Mouse (Mus musculus) ES-Bruce4 (cell line): Measurements from ENCODE around the gene Galnt3. TPM values are rescaled to one million over a fixed set of nuclear protein-coding genes. Genes with fewer than 3 reads are reported as not detected.

ENCODE experiments used
- H3K27ac ChIP-seq: 2 replicates; pipeline ENCODE4 v1.5.1; 2012; ENCODE audit warnings: low read length, inconsistent platforms; ENCODE audit not compliant: insufficient read depth
- H3K27me3 ChIP-seq: 2 replicates; pipeline ENCODE4 v1.6.1; 2012; ENCODE audit warnings: mild to moderate bottlenecking, low read length, inconsistent platforms; ENCODE audit not compliant: control insufficient read depth, poor library complexity, insufficient read depth, severe bottlenecking
- H3K36me3 ChIP-seq: 2 replicates; pipeline ENCODE4 v1.6.1; 2012; ENCODE audit warnings: inconsistent platforms, mild to moderate bottlenecking, low read length, moderate library complexity; ENCODE audit not compliant: control insufficient read depth, poor library complexity, insufficient read depth, severe bottlenecking
- H3K4me1 ChIP-seq: one replicate; pipeline ENCODE4 v1.8.1; 2011; ENCODE audit warnings: low read length; ENCODE audit not compliant: control insufficient read depth, insufficient read depth
- H3K4me3 ChIP-seq: 2 replicates; pipeline ENCODE4 v1.5.1; 2011; ENCODE audit warnings: low read depth, mild to moderate bottlenecking, low read length
- H3K9ac ChIP-seq: 2 replicates; pipeline ENCODE4 v1.6.1; 2012; ENCODE audit warnings: low read depth, mild to moderate bottlenecking, inconsistent platforms; ENCODE audit not compliant: poor library complexity, severe bottlenecking
- H3K9me3 ChIP-seq: replicated peaks from 2 replicates; pipeline ENCODE4 v1.6.1; 2012; ENCODE audit warnings: mild to moderate bottlenecking, low read length, inconsistent platforms; ENCODE audit not compliant: control insufficient read depth, poor library complexity, insufficient read depth, severe bottlenecking
- CTCF ChIP-seq: IDR thresholded peaks from one replicate; pipeline ENCODE4 v1.8.1; 2011; ENCODE audit warnings: low read depth, low read length
- EP300 ChIP-seq: IDR thresholded peaks from 2 replicates; pipeline ENCODE4 v1.6.1; 2011; ENCODE audit warnings: low read depth, low read length; ENCODE audit not compliant: insufficient read depth
- POLR2A ChIP-seq: IDR thresholded peaks from one replicate; pipeline ENCODE4 v1.8.1; 2011; ENCODE audit warnings: low read length; ENCODE audit not compliant: insufficient read depth
- polyA plus RNA-seq: library from polyadenylated mRNA; stranded (reverse); fragments of >200 nt; gene quantifications from 2 replicates; pipeline ENCODE4 v1.2.4, GENCODE M21; 2011; ENCODE audit warnings: low read depth; ENCODE audit not compliant: missing spikeins, insufficient read depth, insufficient read length

Gene Galnt3
- polyA plus RNA-seq, 1 experiment: 23.4 TPM

- Histone ChIP-seq H3K36me3 (no peaks in the 10 kb centered on the region), H3K27me3 (no peaks in the 10 kb centered on the region), H3K27ac (no peak overlapping the region), H3K9me3 (no peaks in the 10 kb centered on the region), H3K4me3 (no peak overlapping the region), H3K4me1 (no peaks in the 10 kb centered on the region), H3K9ac (no peak overlapping the region)
- no peak for TF ChIP-seq CTCF
- no peak for TF ChIP-seq POLR2A
- no peak for TF ChIP-seq EP300
These were observed 23.0 kb downstream of the Galnt3 start for GRCm38 (mm10) chr2:66101686-66102304.

- Histone ChIP-seq H3K4me3 (no peak overlapping the region), H3K4me1 (no peaks in the 10 kb centered on the region), H3K27me3 (no peaks in the 10 kb centered on the region), H3K9ac (no peak overlapping the region), H3K9me3 (no peaks in the 10 kb centered on the region), H3K36me3 (no peaks in the 10 kb centered on the region), H3K27ac (no peak overlapping the region)
- no peak for TF ChIP-seq CTCF
- TF ChIP-seq EP300: no peak
- TF ChIP-seq POLR2A: no peak
These were observed 24.0 kb downstream of the Galnt3 start for GRCm38 (mm10) chr2:66100671-66101351.

- Histone ChIP-seq H3K4me1 (no peaks in the 10 kb centered on the region), H3K36me3 (no peaks in the 10 kb centered on the region), H3K4me3 (no peak overlapping the region), H3K27ac (no peak overlapping the region), H3K9me3 (no peaks in the 10 kb centered on the region), H3K27me3 (no peaks in the 10 kb centered on the region), H3K9ac (no peak overlapping the region)
- TF ChIP-seq CTCF (no peak), EP300 (no peak), POLR2A (no peak)
These were observed 24.6 kb downstream of the Galnt3 start for GRCm38 (mm10) chr2:66100239-66100638.

DNA sequence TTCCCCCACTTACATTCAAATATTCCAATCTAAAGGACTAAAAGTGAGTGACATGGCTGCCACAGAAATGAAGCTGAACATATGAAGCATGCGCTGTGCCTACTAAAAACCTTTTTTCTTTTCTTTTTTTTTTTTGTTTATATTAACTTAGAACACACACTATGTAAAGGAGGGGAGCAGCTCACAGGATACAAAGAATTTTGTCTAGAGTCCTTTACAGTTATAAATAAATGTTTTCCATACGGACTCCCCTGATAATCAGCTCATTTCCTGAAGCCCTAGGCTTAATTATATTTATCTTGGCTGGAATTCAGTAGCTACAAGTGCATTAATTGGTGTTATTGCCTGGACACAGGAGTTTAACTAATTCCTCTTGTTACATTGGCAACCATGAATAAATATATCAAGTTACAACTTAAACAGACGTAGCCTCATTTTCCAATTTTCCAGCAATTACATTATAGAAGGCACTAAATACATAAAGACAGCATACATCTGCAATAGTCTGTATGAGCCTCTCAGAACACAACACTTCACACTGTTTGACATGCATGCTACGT, 30.1 kb downstream of the Galnt3 start:
- no peak overlapping the region for H3K9ac ChIP-seq
- H3K9me3 ChIP-seq: no peaks in the 10 kb centered on the region
- no peak overlapping the region for H3K4me3 ChIP-seq
- no peaks in the 10 kb centered on the region for H3K27me3 ChIP-seq
- H3K36me3 ChIP-seq: no peaks in the 10 kb centered on the region
- no peak overlapping the region for H3K27ac ChIP-seq
- peaks cover 2% of the 10 kb centered on the region for H3K4me1 ChIP-seq
- TF ChIP-seq POLR2A: no peak
- no peak for TF ChIP-seq CTCF
- TF ChIP-seq EP300: no peak

GRCm38 (mm10) chr2:66091296-66091695, 33.5 kb downstream of the Galnt3 start:
- TF ChIP-seq POLR2A (no peak), CTCF (no peak)
- Histone ChIP-seq H3K36me3 (no peaks in the 10 kb centered on the region), H3K4me1 (peaks cover 2% of the 10 kb centered on the region), H3K4me3 (no peak overlapping the region), H3K9ac (no peak overlapping the region), H3K27me3 (no peaks in the 10 kb centered on the region), H3K27ac (no peak overlapping the region), H3K9me3 (no peaks in the 10 kb centered on the region)

DNA sequence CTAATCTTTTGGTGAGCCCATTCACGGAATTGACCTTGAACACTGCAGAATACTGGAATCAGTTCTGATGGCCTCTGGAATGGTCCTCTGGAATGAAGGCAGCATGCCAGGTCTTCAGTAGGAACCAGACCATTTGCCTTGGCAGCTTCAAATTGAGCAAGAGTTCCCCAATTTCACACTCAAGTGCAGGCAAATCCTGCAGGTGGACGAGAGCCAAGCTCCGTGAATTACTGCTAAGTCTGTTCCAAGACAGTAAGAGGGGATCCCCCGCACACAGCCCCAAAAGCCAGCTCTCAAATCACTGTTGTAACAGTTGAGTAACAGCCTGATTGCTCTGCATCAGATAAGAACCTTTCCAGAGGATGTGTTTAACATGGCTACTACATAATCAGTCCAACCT, 42.9 kb downstream of the Galnt3 start:
- Histone ChIP-seq H3K9me3 (no peaks in the 10 kb centered on the region), H3K27ac (no peak overlapping the region), H3K36me3 (no peaks in the 10 kb centered on the region), H3K4me1 (no peaks in the 10 kb centered on the region), H3K9ac (no peak overlapping the region), H3K4me3 (no peak overlapping the region), H3K27me3 (no peaks in the 10 kb centered on the region)
- TF ChIP-seq EP300 (no peak), POLR2A (no peak), CTCF (no peak)
